Mouse (Mus musculus) megakaryocyte, embryonic 14.5 days (primary cell): Measurements from ENCODE around the gene Wipi2. TPM values are rescaled to one million over a fixed set of nuclear protein-coding genes. Genes with fewer than 3 reads are reported as not detected.

Experiments used
- H3K27me3 ChIP-seq: replicated peaks from 2 replicates; pipeline ENCODE3; 2012; ENCODE audit warnings: inconsistent platforms
- H3K36me3 ChIP-seq: replicated peaks from 2 replicates; pipeline ENCODE3; 2012; ENCODE audit warnings: low read length, inconsistent platforms, mixed read lengths
- H3K4me1 ChIP-seq: 2 replicates; pipeline ENCODE4 v1.6.1; 2012; ENCODE audit warnings: inconsistent platforms
- H3K4me3 ChIP-seq: replicated peaks from 2 replicates; pipeline ENCODE3; 2012; ENCODE audit warnings: moderate library complexity, mild to moderate bottlenecking, inconsistent platforms
- H3K9me3 ChIP-seq: 2 replicates; pipeline ENCODE4 v1.6.1; 2012; ENCODE audit warnings: inconsistent platforms
- FLI1 ChIP-seq: IDR thresholded peaks from 2 replicates; pipeline ENCODE4 v1.6.1; 2012; ENCODE audit warnings: low read length, inconsistent platforms, mixed read lengths
- GATA1 ChIP-seq: IDR thresholded peaks from 3 replicates; pipeline ENCODE4 v1.6.1; 2012; ENCODE audit warnings: mixed read lengths, low read length, inconsistent platforms, borderline replicate concordance
- polyA plus RNA-seq: library from polyadenylated mRNA; stranded (reverse); fragments of >175 nt; gene quantifications from 2 replicates; pipeline ENCODE4 v1.2.3, GENCODE M21; 2012; ENCODE audit warnings: low replicate concordance; ENCODE audit not compliant: insufficient read depth

The Wipi2 gene
- polyA plus RNA-seq, 1 experiment: 4.7 TPM

DNA sequence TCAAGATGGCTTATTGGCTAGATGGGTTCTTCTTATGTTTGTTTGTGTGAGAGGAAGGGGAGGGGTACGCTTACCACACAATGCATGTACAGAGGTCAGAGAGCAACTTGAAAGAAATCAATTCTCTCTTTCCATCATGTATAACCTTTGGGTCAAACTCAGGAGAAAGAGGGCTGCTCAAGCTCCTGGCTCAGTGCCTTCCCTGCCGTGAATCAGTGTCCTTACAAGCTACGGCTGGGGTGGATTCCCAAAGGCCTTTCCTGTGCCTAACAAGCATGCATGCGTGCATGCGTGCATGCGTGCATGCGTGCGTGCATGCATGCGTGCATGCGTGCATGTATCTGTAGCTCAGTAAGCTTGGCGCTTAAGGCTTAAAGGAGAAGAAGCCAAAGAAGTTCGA, 22.2 kb upstream of the Wipi2 start:
- no peak overlapping the region for H3K4me3 ChIP-seq
- no peaks in the 10 kb centered on the region for H3K36me3 ChIP-seq
- H3K4me1 ChIP-seq: 0 out of 2 replicates have a peak, but pooled peaks cover 3% of the 10 kb centered on the region
- TF ChIP-seq GATA1: no peak
- TF ChIP-seq FLI1: no peak
- peaks cover 70% of the 10 kb centered on the region for H3K27me3 ChIP-seq
- no peaks in the 10 kb centered on the region for H3K9me3 ChIP-seq

DNA sequence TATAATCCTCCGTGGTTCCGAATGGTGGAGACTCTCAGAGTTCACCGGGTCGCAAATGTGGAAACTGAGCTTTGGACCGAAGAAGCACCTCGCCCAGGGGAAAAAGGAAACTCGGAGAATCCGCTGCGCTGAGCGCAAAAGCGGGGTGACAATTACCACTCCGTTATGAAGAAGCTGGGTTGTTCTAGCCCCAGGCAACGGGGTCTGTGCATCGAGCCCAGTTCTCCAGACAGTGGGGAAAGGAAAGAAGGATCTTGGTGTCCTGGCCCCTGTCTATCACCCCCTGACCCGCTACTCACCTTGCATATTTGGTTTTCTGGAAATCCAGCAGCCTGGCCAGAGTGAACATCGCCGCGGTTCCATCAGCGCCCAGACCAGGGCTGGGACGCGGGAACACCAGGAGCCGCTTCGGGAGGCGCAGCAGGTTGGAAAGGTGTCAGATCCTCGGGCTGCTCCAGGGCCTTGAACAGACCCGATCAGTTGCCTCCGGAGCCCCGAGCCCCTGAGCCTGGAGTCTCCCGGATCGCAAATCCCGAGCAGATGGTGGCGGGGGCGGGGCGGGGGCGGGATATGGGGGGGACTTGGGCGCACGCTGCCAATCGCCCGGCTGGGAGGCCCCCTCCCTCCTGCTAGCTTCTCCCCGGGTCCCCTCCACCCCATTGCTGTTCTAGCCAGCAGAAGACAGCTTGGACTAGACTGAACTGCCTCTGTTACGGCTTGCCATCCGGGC, 19.1 kb upstream of the Wipi2 start, which contains the start of gene Mmd2:
TSS of gene Mmd2 (minus strand) at position 542 of the 730 bp plus-strand sequence.
- no peaks in the 10 kb centered on the region for H3K36me3 ChIP-seq
- no peak within 1 kb of the TSS for H3K4me3 ChIP-seq
- 0 out of 2 replicates have a peak, but pooled peaks cover 3% of the 10 kb centered on the region for H3K4me1 ChIP-seq
- H3K9me3 ChIP-seq: no peaks in the 10 kb centered on the region
- peaks cover 68% of the 10 kb centered on the region for H3K27me3 ChIP-seq
- TF ChIP-seq GATA1 (no peak), FLI1 (no peak)

DNA sequence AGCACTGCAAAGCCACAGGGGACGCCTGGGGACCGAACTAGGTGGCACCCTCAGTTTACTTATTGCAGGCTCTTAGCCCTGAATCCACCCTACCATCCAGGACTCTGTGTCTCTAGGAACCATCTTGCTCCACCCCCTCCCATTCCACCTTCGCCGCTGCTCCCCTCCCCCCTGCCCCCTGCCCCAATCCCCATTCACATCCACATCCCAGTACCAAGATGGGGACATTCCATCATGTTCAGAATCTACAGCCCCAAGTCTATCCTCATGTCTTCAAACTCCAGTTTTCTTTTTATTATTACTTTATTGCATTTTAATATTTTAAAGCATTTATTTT, 18.5 kb upstream of the Wipi2 start:
- H3K27me3 ChIP-seq: peaks cover 67% of the 10 kb centered on the region
- 0 out of 2 replicates have a peak, but pooled peaks cover 3% of the 10 kb centered on the region for H3K4me1 ChIP-seq
- H3K36me3 ChIP-seq: no peaks in the 10 kb centered on the region
- TF ChIP-seq GATA1 (no peak), FLI1 (no peak)
- H3K4me3 ChIP-seq: no peak overlapping the region
- H3K9me3 ChIP-seq: no peaks in the 10 kb centered on the region

DNA sequence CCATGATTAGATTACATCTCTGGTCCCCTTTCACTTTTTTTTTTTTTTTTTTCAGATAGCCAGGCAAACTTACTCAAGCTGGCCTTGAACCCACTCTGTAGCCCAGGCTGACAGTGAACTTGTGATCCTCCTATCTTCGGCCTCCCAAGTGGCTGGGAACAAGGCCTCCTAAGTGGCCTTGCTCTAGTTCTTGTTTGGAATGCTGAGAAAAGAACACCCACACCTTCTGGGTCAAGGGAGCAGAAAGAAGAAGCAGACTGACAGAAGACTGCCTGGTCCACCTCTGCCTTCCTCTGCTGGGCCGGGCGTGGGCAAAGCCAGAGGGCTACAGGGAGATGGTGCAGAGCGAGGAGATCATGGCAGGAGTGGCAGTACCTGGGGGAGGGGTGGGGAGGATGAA, 17.1 kb upstream of the Wipi2 start:
- H3K9me3 ChIP-seq: peaks cover 3% of the 10 kb centered on the region; the same call in 1 of the 2 replicates
- H3K36me3 ChIP-seq: no peaks in the 10 kb centered on the region
- peaks cover 57% of the 10 kb centered on the region for H3K27me3 ChIP-seq
- TF ChIP-seq FLI1 (no peak), GATA1 (no peak)
- no peak overlapping the region for H3K4me3 ChIP-seq
- peaks cover 8% of the 10 kb centered on the region for H3K4me1 ChIP-seq

DNA sequence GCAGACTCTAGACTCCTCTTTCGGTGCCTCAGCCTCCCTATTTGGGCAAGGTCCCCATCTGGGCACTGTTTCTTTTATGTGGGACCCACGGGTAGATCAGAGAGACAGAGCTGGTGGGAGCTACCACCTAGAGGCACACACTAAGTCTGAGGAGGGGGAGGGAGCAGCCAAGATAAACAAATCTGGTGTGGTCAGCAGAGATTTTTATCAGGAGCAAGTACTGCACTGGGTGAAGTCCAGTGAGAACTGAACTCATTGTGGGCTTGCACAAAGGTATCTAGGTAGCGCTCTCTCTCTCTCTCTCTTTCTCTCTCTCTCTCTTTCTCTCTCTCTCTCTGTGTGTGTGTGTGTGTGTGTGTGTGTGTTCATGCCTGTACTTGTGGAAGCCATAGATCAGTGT, 13.0 kb upstream of the Wipi2 start:
- peaks cover 26% of the 10 kb centered on the region for H3K9me3 ChIP-seq
- no peak for TF ChIP-seq FLI1
- no peak for TF ChIP-seq GATA1
- H3K4me3 ChIP-seq: no peak overlapping the region
- peaks cover 46% of the 10 kb centered on the region for H3K27me3 ChIP-seq
- peaks cover 19% of the 10 kb centered on the region for H3K4me1 ChIP-seq
- H3K36me3 ChIP-seq: no peaks in the 10 kb centered on the region

DNA sequence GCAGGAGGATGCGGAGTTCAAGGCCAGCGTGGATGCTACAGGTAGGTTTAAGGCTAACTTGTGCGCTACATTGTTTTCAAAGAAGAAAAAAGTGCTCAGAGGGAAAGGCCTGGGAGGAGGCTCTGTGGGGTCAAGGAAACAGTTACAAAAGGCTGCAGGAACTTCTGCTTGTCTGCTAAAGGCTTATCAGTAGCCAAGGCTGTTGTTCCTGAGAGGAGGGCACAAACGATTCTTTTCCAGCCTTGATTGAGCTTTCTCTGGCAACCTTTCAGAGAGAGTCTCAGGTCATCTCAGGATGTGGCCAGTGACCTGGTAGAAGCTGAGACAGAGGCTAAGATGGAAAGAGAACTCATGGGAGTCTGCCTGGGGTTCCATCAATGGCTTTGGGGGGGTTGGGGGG, 11.9 kb upstream of the Wipi2 start:
- no peak for TF ChIP-seq FLI1
- no peak for TF ChIP-seq GATA1
- H3K27me3 ChIP-seq: peaks cover 35% of the 10 kb centered on the region

DNA sequence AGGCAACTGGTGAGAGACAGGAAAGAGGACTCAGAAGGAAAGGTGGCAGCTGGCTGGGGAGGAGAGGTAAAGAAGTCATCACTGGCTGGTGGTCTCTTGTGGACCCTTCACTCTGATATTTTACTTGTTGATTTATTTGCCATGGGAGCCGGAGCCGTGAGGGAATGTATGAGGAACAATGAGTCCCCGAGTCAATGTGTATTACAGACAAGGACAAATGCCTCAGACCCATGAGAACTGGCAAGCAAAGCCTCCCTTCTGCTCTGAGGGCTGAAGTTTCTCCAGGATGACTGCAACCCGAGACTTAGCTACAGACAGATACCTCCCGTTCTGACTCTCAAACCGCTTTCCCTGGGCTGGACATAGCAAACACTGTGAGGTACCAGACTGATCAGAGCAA, 11.2 kb upstream of the Wipi2 start:
- Histone ChIP-seq H3K27me3 (peaks cover 37% of the 10 kb centered on the region), H3K9me3 (peaks cover 26% of the 10 kb centered on the region), H3K36me3 (no peaks in the 10 kb centered on the region), H3K4me3 (no peak overlapping the region), H3K4me1 (peaks cover 19% of the 10 kb centered on the region)
- no peak for TF ChIP-seq FLI1
- no peak for TF ChIP-seq GATA1

More for the DNA sequence above, 11.9 kb upstream of the Wipi2 start:
- no peaks in the 10 kb centered on the region for H3K36me3 ChIP-seq
- peaks cover 26% of the 10 kb centered on the region for H3K9me3 ChIP-seq
- H3K4me3 ChIP-seq: no peak overlapping the region
- peaks cover 19% of the 10 kb centered on the region for H3K4me1 ChIP-seq

DNA sequence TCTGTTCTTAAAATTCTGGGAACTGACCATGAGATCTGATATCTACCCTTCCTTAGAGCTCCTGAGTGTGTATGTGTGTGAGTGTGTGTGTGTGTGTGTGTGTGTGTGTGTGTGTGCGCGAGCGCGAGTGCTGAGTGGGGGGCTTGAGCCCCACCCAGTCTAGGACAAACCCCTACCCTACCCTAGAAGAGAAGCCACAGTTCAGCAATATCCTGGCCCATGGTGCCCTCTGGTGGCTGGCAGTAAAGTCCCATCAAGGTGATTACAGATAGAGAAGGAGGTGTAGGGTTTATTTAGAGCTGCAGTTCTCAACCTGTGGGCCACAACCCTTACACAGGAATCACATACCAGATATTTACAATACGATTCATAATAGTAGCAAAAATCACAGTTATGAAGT, 7.6 kb upstream of the Wipi2 start:
- Histone ChIP-seq H3K27me3 (peaks cover 30% of the 10 kb centered on the region), H3K4me3 (no peak overlapping the region), H3K36me3 (no peaks in the 10 kb centered on the region), H3K4me1 (peaks cover 19% of the 10 kb centered on the region), H3K9me3 (peaks cover 30% of the 10 kb centered on the region)
- TF ChIP-seq FLI1: no peak
- TF ChIP-seq GATA1: no peak

DNA sequence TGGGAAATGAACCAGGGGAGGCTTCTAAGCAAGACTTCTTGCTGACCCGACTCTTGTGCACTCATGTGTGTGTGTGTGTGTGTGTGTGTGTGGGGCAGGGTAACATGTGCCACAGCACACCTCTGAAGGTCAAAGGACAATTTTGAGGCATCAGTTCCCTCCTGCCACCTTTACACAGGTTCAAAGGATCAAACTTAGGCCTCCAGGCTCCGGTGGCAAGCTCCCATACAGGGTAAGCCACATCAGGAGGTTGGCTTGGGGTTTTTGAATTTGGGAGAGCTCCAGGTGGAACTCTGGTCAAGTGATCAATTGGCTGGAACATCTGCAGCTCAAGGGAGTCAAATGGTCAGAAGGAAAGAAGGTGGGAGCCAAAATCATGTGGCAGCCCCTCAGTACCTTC, 6.1 kb upstream of the Wipi2 start:
- peaks cover 19% of the 10 kb centered on the region for H3K9me3 ChIP-seq
- H3K27me3 ChIP-seq: peaks cover 30% of the 10 kb centered on the region
- H3K36me3 ChIP-seq: no peaks in the 10 kb centered on the region
- H3K4me3 ChIP-seq: no peak overlapping the region
- TF ChIP-seq FLI1 (no peak), GATA1 (no peak)
- peaks cover 9% of the 10 kb centered on the region for H3K4me1 ChIP-seq

DNA sequence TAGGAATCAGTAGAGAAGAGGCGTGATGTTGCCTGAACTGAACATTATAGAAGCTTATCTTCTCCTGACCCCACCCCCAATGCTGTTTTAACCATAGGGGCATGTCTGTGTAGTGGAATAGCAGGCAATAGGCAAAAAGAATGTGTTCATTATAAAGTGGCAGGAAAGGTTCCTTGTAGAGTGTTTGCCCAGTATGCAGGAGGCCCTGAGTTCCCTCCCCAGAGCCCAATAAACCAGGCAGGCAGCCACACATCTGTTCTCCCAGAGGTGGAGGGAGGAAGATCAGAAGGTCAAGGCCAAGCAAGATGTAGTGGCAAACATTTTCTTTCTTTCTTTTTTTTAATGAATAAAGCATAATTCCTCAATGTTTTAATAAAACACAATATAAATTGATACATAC, 5.4 kb upstream of the Wipi2 start:
- no peak for TF ChIP-seq FLI1
- TF ChIP-seq GATA1: no peak
- Histone ChIP-seq H3K27me3 (peaks cover 25% of the 10 kb centered on the region), H3K9me3 (peaks cover 16% of the 10 kb centered on the region), H3K4me1 (peaks cover 7% of the 10 kb centered on the region; the same call in 1 of the 2 replicates), H3K4me3 (no peak overlapping the region), H3K36me3 (no peaks in the 10 kb centered on the region)
